Mouse (Mus musculus) lung, embryonic 16.5 days (tissue): ENCODE measurements at regions not wholly inside any gene's neighbourhood (a gene's known extent, or its start where the extent isn't known, plus 50 kb on each side); places are given as distances from the start of the nearest gene placed in this dataset.

Experiments used
- ATAC-seq: fragments of 200-750 bp; cut with Nextera tagmentation; 2 replicates; pipeline ENCODE4 v1.8.0; 2017; ENCODE audit warnings: low read depth, mild to moderate bottlenecking, moderate library complexity
- H3K27ac ChIP-seq: fragments of 300-500 bp; sonication (generic); 2 replicates; pipeline ENCODE4 v1.5.1; 2014; ENCODE audit warnings: mild to moderate bottlenecking, control low read depth, low read length
- H3K27me3 ChIP-seq: fragments of 300-500 bp; sonication (generic); 2 replicates; pipeline ENCODE4 v1.6.1; 2014; ENCODE audit warnings: low read depth, low read length, mixed read lengths; ENCODE audit not compliant: control insufficient read depth, insufficient read depth
- H3K36me3 ChIP-seq: fragments of 300-500 bp; sonication (generic); 2 replicates; pipeline ENCODE4 v1.6.1; 2014; ENCODE audit warnings: low read length; ENCODE audit not compliant: control insufficient read depth, insufficient read depth
- H3K4me1 ChIP-seq: fragments of 300-500 bp; sonication (generic); replicated peaks from 2 replicates; pipeline ENCODE4 v1.6.1; 2014; ENCODE audit warnings: low read length, mixed read lengths; ENCODE audit not compliant: control insufficient read depth, insufficient read depth
- H3K4me2 ChIP-seq: fragments of 300-500 bp; sonication (generic); 2 replicates; pipeline ENCODE4 v1.6.1; 2014; ENCODE audit warnings: low read depth, low read length, control low read depth
- H3K4me3 ChIP-seq: fragments of 300-500 bp; sonication (generic); 2 replicates; pipeline ENCODE4 v1.5.1; 2014; ENCODE audit warnings: mild to moderate bottlenecking, low read length, control low read depth
- H3K9ac ChIP-seq: fragments of 300-500 bp; sonication (generic); 2 replicates; pipeline ENCODE4 v1.6.1; 2014; ENCODE audit warnings: low read length, control low read depth
- H3K9me3 ChIP-seq: fragments of 300-500 bp; sonication (generic); 2 replicates; pipeline ENCODE4 v1.6.1; 2016; ENCODE audit warnings: low read length; ENCODE audit not compliant: control insufficient read depth
- WGBS: fragments of 180-500 bp; shearing (Covaris S2); extraction: QIAGEN DNeasy Blood & Tissue Kit; methylation state at CpG from one replicate; pipeline ENCODE4 v1.1.7; 2014; 5-methylcytosine and 5-hydroxymethylcytosine counted together

DNA sequence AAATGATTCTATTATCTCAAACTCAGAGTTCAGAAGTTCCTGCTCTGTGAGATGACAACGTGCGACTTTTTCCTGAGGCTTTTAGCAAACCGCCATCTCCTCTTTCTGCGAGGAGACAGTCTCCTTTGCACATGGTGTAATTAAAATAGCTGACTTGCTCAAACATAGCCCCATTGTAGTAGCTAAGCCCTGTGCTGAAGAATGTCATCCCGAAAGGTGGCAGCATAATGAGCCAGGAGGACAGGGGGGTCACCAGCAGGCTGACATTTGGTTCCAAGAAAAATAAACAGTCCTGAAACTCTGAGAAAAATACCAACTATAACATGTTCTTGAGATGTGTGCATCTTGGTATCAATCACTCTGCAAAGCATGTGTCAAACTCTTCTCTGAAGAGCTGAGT is 219.6 kb downstream of the Dcdc2c start:
- no peak for ATAC-seq
- H3K4me1 ChIP-seq = no peaks in the 10 kb centered on the region
- no peak overlapping the region for H3K4me2 ChIP-seq
- no peaks in the 10 kb centered on the region for H3K27me3 ChIP-seq
- no peaks in the 10 kb centered on the region for H3K36me3 ChIP-seq
- no peak overlapping the region for H3K4me3 ChIP-seq
- no peak overlapping the region for H3K9ac ChIP-seq
- no peak overlapping the region for H3K27ac ChIP-seq
- 11% methylated on average over 5 of the region's 5 CpGs for WGBS
- no peaks in the 10 kb centered on the region for H3K9me3 ChIP-seq

DNA sequence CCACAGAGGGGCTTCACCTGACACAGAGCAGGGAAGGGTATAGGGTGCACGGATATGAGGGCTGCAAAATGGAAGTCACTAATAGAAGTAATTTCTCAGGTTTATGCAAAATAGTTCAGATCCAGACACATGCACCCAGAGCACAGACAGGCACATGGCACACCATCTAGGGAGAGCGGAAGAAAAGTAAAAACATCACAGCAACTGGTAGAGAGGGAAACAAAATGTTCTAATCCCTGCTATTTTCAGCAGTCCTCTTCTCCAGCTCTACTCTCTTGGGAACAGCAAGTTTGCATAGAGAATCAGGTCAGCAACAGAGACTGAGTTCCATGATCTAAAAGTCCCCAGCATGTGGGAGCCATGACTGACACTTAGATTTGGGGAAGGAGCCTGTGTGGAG is 220.4 kb downstream of the Dcdc2c start:
- Histone ChIP-seq H3K4me2 (no peak overlapping the region), H3K9ac (no peak overlapping the region), H3K4me3 (no peak overlapping the region), H3K9me3 (no peaks in the 10 kb centered on the region), H3K4me1 (no peaks in the 10 kb centered on the region), H3K27me3 (no peaks in the 10 kb centered on the region), H3K36me3 (no peaks in the 10 kb centered on the region), H3K27ac (no peak overlapping the region)
- 81% methylated on average over 2 of the region's 2 CpGs for WGBS
- ATAC-seq = no peak

DNA sequence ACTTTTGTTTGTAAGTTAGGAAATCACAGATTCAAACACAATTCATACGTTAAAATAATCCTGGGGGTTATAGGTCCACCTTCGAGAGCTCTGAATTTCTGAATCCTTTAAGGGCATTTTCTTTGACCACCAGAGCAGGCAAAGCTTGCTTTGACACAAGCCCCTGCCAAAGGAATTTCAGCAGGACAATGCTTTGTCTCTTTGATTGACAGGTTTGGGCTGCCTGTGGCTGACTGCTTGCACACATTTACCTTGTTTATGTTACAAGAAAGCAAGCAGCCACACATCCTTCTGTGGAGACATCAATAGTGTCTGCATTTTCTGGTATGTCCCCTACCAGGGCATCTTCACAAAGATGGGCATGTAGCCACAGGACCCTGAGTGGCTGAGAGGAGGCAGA is 228.5 kb downstream of the Dcdc2c start:
- H3K27me3 ChIP-seq = no peaks in the 10 kb centered on the region
- H3K27ac ChIP-seq = no peak overlapping the region
- H3K4me3 ChIP-seq = no peak overlapping the region
- H3K36me3 ChIP-seq = no peaks in the 10 kb centered on the region
- H3K4me1 ChIP-seq = no peaks in the 10 kb centered on the region
- no peak overlapping the region for H3K9ac ChIP-seq
- WGBS = 45% methylated on average over 2 of the region's 2 CpGs
- H3K9me3 ChIP-seq = no peaks in the 10 kb centered on the region
- ATAC-seq = no peak
- no peak overlapping the region for H3K4me2 ChIP-seq

DNA sequence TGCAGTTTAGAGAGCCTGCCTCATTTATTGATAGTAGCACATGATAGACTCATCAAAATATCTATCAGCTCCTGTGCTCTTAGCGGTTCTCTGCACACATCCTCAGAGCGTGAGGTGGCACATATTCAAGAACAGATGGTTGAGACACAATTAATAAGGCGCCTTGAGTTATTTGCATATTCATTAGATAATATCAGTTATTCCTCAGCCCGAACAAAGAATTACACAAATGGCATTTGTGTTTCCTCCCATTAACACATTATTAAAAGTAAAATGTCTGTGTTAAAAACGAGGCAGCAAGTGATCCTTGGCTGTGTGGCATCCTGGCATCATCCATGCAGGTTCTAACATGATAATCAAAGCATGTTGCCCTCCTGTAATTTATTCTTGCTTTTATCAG is 243.0 kb downstream of the Dcdc2c start:
- Histone ChIP-seq H3K4me1 (no peaks in the 10 kb centered on the region), H3K36me3 (no peaks in the 10 kb centered on the region), H3K9me3 (no peaks in the 10 kb centered on the region), H3K4me3 (no peak overlapping the region), H3K9ac (no peak overlapping the region), H3K27me3 (no peaks in the 10 kb centered on the region), H3K4me2 (no peak overlapping the region), H3K27ac (no peak overlapping the region)
- 68% methylated on average over 5 of the region's 5 CpGs for WGBS
- no peak for ATAC-seq

DNA sequence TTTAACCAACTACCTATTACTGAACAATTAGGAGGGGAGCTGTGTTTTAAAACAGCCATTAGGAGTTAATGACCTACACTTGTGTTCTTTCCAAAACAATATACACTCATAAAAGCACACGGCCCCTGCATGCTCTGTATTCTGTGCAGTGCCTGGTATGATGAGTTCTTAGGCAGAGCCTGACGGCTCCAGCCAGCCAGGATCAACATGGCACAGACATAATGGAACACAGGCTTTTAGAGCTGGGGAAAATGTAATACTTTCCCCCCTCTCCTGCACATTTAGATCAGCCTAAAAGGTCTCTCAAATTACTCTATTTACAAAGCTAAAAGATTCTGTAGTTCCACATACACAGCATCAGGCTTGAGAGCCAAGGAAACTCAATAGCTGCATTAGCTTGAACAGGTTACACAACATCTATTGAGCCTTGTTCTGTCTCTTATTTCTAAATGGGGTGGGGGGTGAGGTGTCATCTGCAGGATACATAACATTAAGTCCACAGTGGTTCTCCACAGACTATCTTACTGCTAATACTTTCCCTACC is 250.1 kb downstream of the Dcdc2c start:
- no peak for ATAC-seq
- Histone ChIP-seq H3K4me3 (no peak overlapping the region), H3K9ac (no peak overlapping the region), H3K36me3 (no peaks in the 10 kb centered on the region), H3K27ac (no peak overlapping the region), H3K9me3 (no peaks in the 10 kb centered on the region), H3K4me1 (no peaks in the 10 kb centered on the region), H3K4me2 (no peak overlapping the region), H3K27me3 (no peaks in the 10 kb centered on the region)
- 52% methylated on average over 2 of the region's 2 CpGs for WGBS

DNA sequence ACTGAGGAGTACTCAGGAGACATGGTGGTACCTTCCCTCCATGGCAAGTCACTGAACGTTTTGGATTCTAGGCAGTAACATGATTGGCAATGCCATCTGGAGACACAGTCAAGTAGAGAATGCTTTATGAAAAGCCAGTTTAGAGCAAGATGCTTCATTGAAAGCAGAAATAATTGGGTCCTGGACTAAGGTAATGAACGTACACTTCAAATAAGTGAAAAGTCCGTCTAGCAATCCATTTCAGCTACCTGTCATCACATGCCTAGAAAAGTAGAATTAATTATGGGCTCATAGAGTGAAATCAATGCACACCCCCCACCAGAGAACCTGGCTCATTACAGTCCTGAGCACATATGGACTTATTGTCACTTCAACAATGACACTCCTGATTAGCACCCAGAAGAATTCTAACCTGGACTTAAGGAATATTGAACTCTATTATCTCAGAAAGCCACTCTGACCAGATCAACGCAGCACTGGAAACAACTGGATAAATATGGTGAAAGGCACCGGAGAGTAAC is 263.8 kb downstream of the Dcdc2c start:
- no peak for ATAC-seq
- H3K4me2 ChIP-seq = no peak overlapping the region
- no peaks in the 10 kb centered on the region for H3K4me1 ChIP-seq
- H3K36me3 ChIP-seq = no peaks in the 10 kb centered on the region
- H3K9me3 ChIP-seq = no peaks in the 10 kb centered on the region
- no peak overlapping the region for H3K4me3 ChIP-seq
- no peak overlapping the region for H3K9ac ChIP-seq
- H3K27me3 ChIP-seq = no peaks in the 10 kb centered on the region
- 89% methylated on average over 5 of the region's 5 CpGs for whole genome bisulfite sequencing
- no peak overlapping the region for H3K27ac ChIP-seq

DNA sequence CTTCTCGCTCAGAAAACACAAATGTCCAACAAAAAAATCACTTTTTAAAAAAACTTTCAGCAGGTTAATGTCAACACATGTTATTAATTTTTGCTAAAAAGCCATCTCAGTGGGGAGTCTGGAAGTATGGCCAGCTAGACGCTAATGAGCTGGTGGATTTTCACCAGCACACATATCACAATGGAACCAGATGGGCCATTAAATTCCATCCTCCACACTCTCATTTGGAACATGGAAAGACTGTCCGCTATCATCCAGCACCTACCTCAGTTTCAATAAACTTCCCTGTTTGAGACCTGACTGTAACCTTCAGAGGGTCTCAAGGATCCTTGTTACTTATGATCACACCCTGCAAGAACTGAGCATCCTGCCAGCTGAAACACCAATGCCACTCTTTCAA is 296.7 kb downstream of the Dcdc2c start:
- H3K27ac ChIP-seq = no peak overlapping the region
- WGBS = 67% methylated on average over 3 of the region's 3 CpGs
- no peak for ATAC-seq
- no peak overlapping the region for H3K4me2 ChIP-seq
- no peak overlapping the region for H3K9ac ChIP-seq
- 0 out of 2 replicates have a peak, but pooled peaks cover 2% of the 10 kb centered on the region for H3K9me3 ChIP-seq
- no peaks in the 10 kb centered on the region for H3K4me1 ChIP-seq
- no peaks in the 10 kb centered on the region for H3K27me3 ChIP-seq
- H3K36me3 ChIP-seq = no peaks in the 10 kb centered on the region
- H3K4me3 ChIP-seq = no peak overlapping the region

DNA sequence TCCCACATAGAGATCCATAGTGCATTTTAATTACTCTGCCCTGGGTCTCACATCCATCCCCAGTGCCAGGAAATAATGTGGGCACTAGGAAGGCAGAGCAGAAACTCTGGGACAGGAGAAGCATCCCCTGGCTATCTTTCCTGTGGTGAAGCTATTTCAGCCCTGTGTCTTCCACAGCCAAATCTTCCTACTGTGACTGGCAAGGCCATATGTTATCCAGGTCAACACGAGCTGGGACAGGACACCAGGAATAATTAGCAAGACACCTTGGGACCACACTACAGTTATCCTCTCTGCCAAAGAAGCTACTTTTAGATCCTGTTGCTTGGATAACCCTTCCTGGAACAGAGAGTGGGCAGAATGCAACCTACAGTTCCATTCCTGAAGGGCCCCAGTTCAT is 301.7 kb downstream of the Dcdc2c start:
- Histone ChIP-seq H3K27ac (no peak overlapping the region), H3K9me3 (no peaks in the 10 kb centered on the region), H3K9ac (no peak overlapping the region), H3K4me1 (no peaks in the 10 kb centered on the region), H3K27me3 (no peaks in the 10 kb centered on the region), H3K4me3 (no peak overlapping the region), H3K36me3 (no peaks in the 10 kb centered on the region), H3K4me2 (no peak overlapping the region)
- no peak for ATAC-seq
- 54% methylated on average over 1 of the region's 1 CpGs for WGBS

DNA sequence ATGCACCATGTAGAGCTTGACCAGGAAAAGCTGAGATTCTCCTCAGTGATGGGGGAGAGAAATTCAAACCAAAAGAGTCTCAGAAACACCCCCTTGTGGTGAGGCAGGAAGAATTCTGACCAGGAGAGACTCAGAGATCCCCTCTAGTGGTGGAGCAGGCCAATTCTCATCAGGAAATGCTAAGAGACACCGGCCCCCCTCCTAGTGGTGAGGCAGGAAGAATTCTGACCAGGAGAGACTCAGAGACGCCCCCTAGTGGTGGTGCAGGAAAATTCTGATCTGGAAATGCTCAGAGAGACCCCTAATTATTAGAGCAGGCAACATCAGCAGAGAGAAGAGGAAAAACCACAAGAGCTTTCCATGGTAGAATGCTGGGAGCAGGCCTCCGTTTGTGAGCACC is 303.4 kb downstream of the Dcdc2c start:
- Histone ChIP-seq H3K27me3 (no peaks in the 10 kb centered on the region), H3K9me3 (no peaks in the 10 kb centered on the region), H3K27ac (no peak overlapping the region), H3K4me2 (no peak overlapping the region), H3K4me1 (no peaks in the 10 kb centered on the region), H3K36me3 (no peaks in the 10 kb centered on the region), H3K9ac (no peak overlapping the region), H3K4me3 (no peak overlapping the region)
- no peak for ATAC-seq
- WGBS = 51% methylated on average over 3 of the region's 3 CpGs

DNA sequence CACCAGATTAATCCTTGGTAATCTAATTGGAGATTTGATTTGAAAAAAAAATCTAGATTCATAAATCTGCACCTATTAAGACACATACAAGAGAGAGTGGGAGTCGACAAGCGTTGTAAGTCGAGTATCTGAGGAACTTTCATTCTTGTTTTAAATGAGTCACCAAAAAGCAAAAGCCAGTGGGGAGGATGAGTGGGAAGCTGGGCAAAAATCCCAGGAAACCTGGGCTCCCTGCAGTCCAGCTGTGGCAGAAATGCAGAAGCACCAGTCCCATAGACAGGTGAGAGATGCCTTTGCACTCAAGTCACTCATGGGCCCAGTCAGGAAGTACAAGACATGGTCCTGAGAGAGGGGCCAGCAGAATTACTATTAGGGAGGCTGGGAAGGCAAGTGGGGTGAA is 303.9 kb downstream of the Dcdc2c start:
- no peaks in the 10 kb centered on the region for H3K4me1 ChIP-seq
- H3K27ac ChIP-seq = no peak overlapping the region
- WGBS = 85% methylated on average over 3 of the region's 3 CpGs
- H3K4me3 ChIP-seq = no peak overlapping the region
- ATAC-seq = no peak
- H3K9ac ChIP-seq = no peak overlapping the region
- H3K4me2 ChIP-seq = no peak overlapping the region
- no peaks in the 10 kb centered on the region for H3K27me3 ChIP-seq
- no peaks in the 10 kb centered on the region for H3K36me3 ChIP-seq
- H3K9me3 ChIP-seq = no peaks in the 10 kb centered on the region
